Mouse (Mus musculus) liver, embryonic 14.5 days (tissue): ENCODE measurements around the gene Ubox5.

ENCODE experiments used
- CTCF ChIP-seq: IDR thresholded peaks from 2 replicates; pipeline ENCODE4 v1.5.1; 2016; ENCODE audit warnings: antibody characterized with exemption, low read depth, control low read depth
- EP300 ChIP-seq: IDR thresholded peaks from 2 replicates; pipeline ENCODE4 v1.6.1; 2016; ENCODE audit warnings: antibody characterized with exemption, low read depth

DNA sequence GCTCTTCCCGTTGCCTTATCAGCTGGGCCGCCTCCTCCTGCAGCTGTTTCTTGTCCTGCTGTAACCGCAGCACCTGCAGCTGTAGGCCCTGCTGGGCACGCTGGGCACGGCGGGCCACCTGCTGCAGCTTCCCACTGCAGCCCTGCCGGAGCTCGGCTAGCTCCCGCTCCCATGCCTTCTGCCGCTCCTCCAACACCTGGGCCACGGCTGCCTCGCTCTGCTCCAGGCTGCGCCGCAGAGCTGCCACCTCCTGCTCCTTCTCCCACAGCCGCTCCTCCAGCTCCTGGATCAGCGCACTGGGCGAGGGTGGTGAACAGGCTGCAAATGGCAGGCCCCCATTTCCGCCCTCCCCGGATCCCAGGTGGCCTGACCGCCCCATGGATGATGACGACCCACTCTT, 6.0 kb upstream of the Ubox5 start:
- TF ChIP-seq CTCF (no peak), EP300 (peak; percentile 40)
